Mouse (Mus musculus) embryonic facial prominence, embryonic 12.5 days (tissue): Measurements from ENCODE around the gene Gosr1. TPM values are rescaled to one million over a fixed set of nuclear protein-coding genes. Genes with fewer than 3 reads are reported as not detected.
"Not testable (repeated sequence)": the region's sequence is repeated elsewhere in the genome, so short reads cannot be mapped to it uniquely, and the experiment has no call there.

Source experiments
- ATAC-seq: fragments of 200-750 bp; cut with Nextera tagmentation; 2 replicates; pipeline ENCODE4 v1.8.0; 2017; ENCODE audit not compliant: insufficient number of reproducible peaks, insufficient read depth, low FRiP score, low TSS enrichment
- H3K27ac ChIP-seq: fragments of 300-500 bp; sonication (generic); 2 replicates; pipeline ENCODE4 v1.5.1; 2016; ENCODE audit warnings: mild to moderate bottlenecking
- H3K27me3 ChIP-seq: fragments of 300-500 bp; sonication (generic); 2 replicates; pipeline ENCODE4 v1.6.1; 2016; ENCODE audit warnings: mild to moderate bottlenecking, moderate library complexity
- H3K36me3 ChIP-seq: fragments of 300-500 bp; sonication (generic); 2 replicates; pipeline ENCODE4 v1.6.1; 2016; ENCODE audit warnings: mild to moderate bottlenecking
- H3K4me1 ChIP-seq: fragments of 300-500 bp; sonication (generic); 2 replicates; pipeline ENCODE4 v1.6.1; 2016
- H3K4me2 ChIP-seq: fragments of 300-500 bp; sonication (generic); replicated peaks from 2 replicates; pipeline ENCODE4 v1.6.1; 2016; ENCODE audit warnings: mild to moderate bottlenecking, moderate library complexity
- H3K4me3 ChIP-seq: fragments of 300-500 bp; sonication (generic); 2 replicates; pipeline ENCODE4 v1.5.1; 2016; ENCODE audit warnings: mild to moderate bottlenecking
- H3K9ac ChIP-seq: fragments of 300-500 bp; sonication (generic); 2 replicates; pipeline ENCODE4 v1.6.1; 2016; ENCODE audit warnings: mild to moderate bottlenecking, moderate library complexity
- H3K9me3 ChIP-seq: fragments of 300-500 bp; sonication (generic); 2 replicates; pipeline ENCODE4 v1.6.1; 2016; ENCODE audit warnings: mild to moderate bottlenecking, moderate library complexity
- WGBS: fragments of 180-500 bp; shearing (Covaris S2); methylation state at CpG from one replicate; pipeline ENCODE4 v1.1.7; 2016; 5-methylcytosine and 5-hydroxymethylcytosine counted together
- polyA plus RNA-seq: library from polyadenylated mRNA; unstranded; fragments of >200 nt; fragmentation: Nextera tagmentation; extraction: Ambion mirVana; gene quantifications from 2 replicates; pipeline ENCODE4 v1.2.1, GENCODE M21; 2016

The Gosr1 gene
- polyA plus RNA-seq, 1 experiment from 2014 or later, result 26.8 TPM

GRCm38 (mm10) chr11:76685604-76686003, 77.8 kb downstream of the Gosr1 start:
- Histone ChIP-seq H3K4me2 (no peak overlapping the region), H3K4me3 (no peak overlapping the region), H3K27ac (no peak overlapping the region), H3K9me3 (no peaks in the 10 kb centered on the region), H3K9ac (no peak overlapping the region), H3K36me3 (no peaks in the 10 kb centered on the region), H3K4me1 (no peaks in the 10 kb centered on the region), H3K27me3 (no peaks in the 10 kb centered on the region)
- ATAC-seq, result no peak
- WGBS, result 66% methylated on average over 2 of the region's 2 CpGs

- not testable (repeated sequence) for H3K36me3 ChIP-seq, H3K27ac ChIP-seq, H3K4me2 ChIP-seq, H3K4me3 ChIP-seq, ATAC-seq, H3K9ac ChIP-seq, H3K9me3 ChIP-seq, H3K4me1 ChIP-seq
- H3K27me3 ChIP-seq, result peaks cover 14% of the 10 kb centered on the region
- 32% methylated on average over 7 of the region's 8 CpGs for WGBS
Observed at GRCm38 (mm10) chr11:76679508-76679907, 83.9 kb downstream of the Gosr1 start, which contains the start of gene Trarg1. Gene Trarg1 (plus strand): TSS chr11:76679808.

Other genes starting within 250 kb of the Gosr1 start
- 46.7 and 48.6 TPM in 2 replicates for gene Abr, start 141.3 kb downstream of the Gosr1 start, polyA plus RNA-seq
- gene Bhlha9, start 91.1 kb downstream of the Gosr1 start, polyA plus RNA-seq, result 0.13 TPM in 1 of 2 replicates, not detected in the other
- gene Trarg1, start 83.8 kb downstream of the Gosr1 start, polyA plus RNA-seq, result 0.38 and 0.61 TPM in 2 replicates
- gene Cpd, start 83.4 kb upstream of the Gosr1 start, polyA plus RNA-seq, result 15.0 and 15.2 TPM in 2 replicates
- not detected in 2 replicates for gene Tmigd1, start 138.6 kb upstream of the Gosr1 start, polyA plus RNA-seq
- 186 and 195 TPM in 2 replicates for gene Blmh, start 161.2 kb upstream of the Gosr1 start, polyA plus RNA-seq
- 0.75 and 0.87 TPM in 2 replicates for gene Slc6a4, start 235.0 kb upstream of the Gosr1 start, polyA plus RNA-seq